Mouse (Mus musculus): ENCODE results near the gene Edc4.

Edc4 gene

GRCm38 (mm10) chr8:105942542-105942941 lies 61.9 kb downstream of the Edc4 start:
- DNase-seq (ENCODE audit: low spot score in 2 of 2): no peak

DNA sequence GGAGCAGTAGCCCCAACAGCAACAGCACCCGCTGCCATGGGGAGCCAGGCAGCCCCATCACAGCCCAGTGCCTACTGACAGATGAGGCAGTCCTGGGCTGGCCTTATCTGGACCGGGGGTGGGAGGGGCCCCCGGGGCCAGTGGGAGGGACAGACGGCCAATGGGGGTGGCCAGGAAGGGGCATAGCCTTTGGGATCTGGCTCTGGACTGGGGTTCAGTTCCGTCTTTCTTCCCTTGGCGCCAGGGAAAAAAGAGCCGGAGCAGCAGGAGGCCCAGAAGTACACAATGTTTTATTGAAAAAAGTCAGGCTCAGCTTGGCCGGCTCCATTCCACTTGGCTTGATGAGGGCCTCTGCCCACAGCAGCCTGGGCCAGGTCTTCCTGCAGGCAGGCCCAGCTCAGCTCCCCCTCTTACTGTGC lies 62.6 kb downstream of the Edc4 start, which contains the start of gene Lcat:
Lcat (minus strand) TSS at position 62 of the 419 bp plus-strand sequence.
- peak in 1 of 2 experiments; percentile 36 for DNase-seq (ENCODE audit: low spot score in 2 of 2)
